ENCODE assay signal across 16 mouse cellular contexts in genomic region chr11:96313806-96314428, GRCm38 (mm10). TPM values are rescaled to one million over a fixed set of nuclear protein-coding genes. Genes with fewer than 3 reads are reported as not detected.
DNase-seq lines count a peak whose midpoint lies in the region; ATAC-seq and TF ChIP-seq lines count a peak whose summit lies in the region.
"Had no signal": no experiment of that assay in that cellular context is flagged by ENCODE, and none has a peak within 500 bp of the region (broad histone marks: within the 10 kb centered on the region; RNA-seq: fewer than 3 reads in every experiment).

No protein-coding gene starts in this region.

- ATAC-seq in heart, embryonic 15.5 days (replicated peaks; ENCODE audit: insufficient number of reproducible peaks, insufficient read depth, low FRiP score, low read depth): no peak
- ATAC-seq in hindbrain, embryonic 15.5 days (ENCODE audit: low FRiP score, low read depth): no peak
- ATAC-seq in liver, postnatal 0 days: no peak

- H3K27ac ChIP-seq in heart, embryonic 15.5 days: no peak overlapping the region; the same call in 1 of the 2 replicates
- H3K27ac ChIP-seq in heart, adult 2 months: no peak overlapping the region; the same call in 1 of the 2 replicates
- peak overlapping the region; percentile 96 for H3K27ac ChIP-seq in hindbrain, embryonic 15.5 days (replicated peaks)
- H3K27ac ChIP-seq in liver, postnatal 0 days (ENCODE audit: low read depth): peak overlapping the region; percentile 64; the same call in 1 of the 2 replicates

- no peak for TF ChIP-seq EP300 in heart, adult 2 months (IDR thresholded peaks at IDR 0.05; ENCODE audit: insufficient read depth, low read depth, low read length)
- TF ChIP-seq EP300 in liver, postnatal 0 days (IDR thresholded peaks at IDR 0.05; ENCODE audit: low read depth): no peak

- peaks cover 17% of the 10 kb centered on the region for H3K4me1 ChIP-seq in heart, embryonic 15.5 days (replicated peaks)
- H3K4me1 ChIP-seq in heart, adult 2 months (ENCODE audit: control insufficient read depth, insufficient read depth, low read length): no peaks in the 10 kb centered on the region
- H3K4me1 ChIP-seq in hindbrain, embryonic 15.5 days (replicated peaks): peaks cover 12% of the 10 kb centered on the region
- peaks cover 8% of the 10 kb centered on the region for H3K4me1 ChIP-seq in liver, postnatal 0 days (ENCODE audit: insufficient read depth)

- no peak for TF ChIP-seq CTCF in heart, adult 2 months (IDR thresholded peaks at IDR 0.05)
- TF ChIP-seq CTCF in liver, postnatal 0 days (IDR thresholded peaks at IDR 0.05; ENCODE audit: low read depth): no peak

- H3K9me3 ChIP-seq in heart, embryonic 15.5 days (replicated peaks): no peaks in the 10 kb centered on the region
- no peaks in the 10 kb centered on the region for H3K9me3 ChIP-seq in hindbrain, embryonic 15.5 days
- H3K9me3 ChIP-seq in liver, postnatal 0 days (ENCODE audit: low read length): no peaks in the 10 kb centered on the region
- H3K9me3 ChIP-seq: liver, embryonic 15.5 days had no signal

- peak overlapping the region; percentile 21; the same call in 1 of the 2 replicates for H3K4me2 ChIP-seq in heart, embryonic 15.5 days
- peak overlapping the region; percentile 59 for H3K4me2 ChIP-seq in hindbrain, embryonic 15.5 days
- peak overlapping the region; percentile 50; the same call in 1 of the 2 replicates for H3K4me2 ChIP-seq in liver, postnatal 0 days (ENCODE audit: low read depth, low read length)

- no peak overlapping the region for H3K9ac ChIP-seq in heart, embryonic 15.5 days
- no peak overlapping the region for H3K9ac ChIP-seq in heart, adult 2 months (ENCODE audit: low read depth, low read length)
- H3K9ac ChIP-seq in hindbrain, embryonic 15.5 days: peak overlapping the region; percentile 47
- no peak overlapping the region for H3K9ac ChIP-seq in liver, postnatal 0 days (replicated peaks)
- H3K9ac ChIP-seq: liver, embryonic 15.5 days had no signal

- 20% methylated on average over 12 of the region's 12 CpGs for WGBS in heart, embryonic 15.5 days
- 26% methylated on average over 12 of the region's 12 CpGs for WGBS in heart, adult 2 months
- 8% methylated on average over 12 of the region's 12 CpGs for WGBS in hindbrain, embryonic 15.5 days
- 27% methylated on average over 12 of the region's 12 CpGs for WGBS in liver, postnatal 0 days (ENCODE audit: insufficient replicate concordance)

- H3K4me3 ChIP-seq in heart, embryonic 15.5 days: peak overlapping the region; percentile 41; the same call in 1 of the 2 replicates
- no peak overlapping the region for H3K4me3 ChIP-seq in heart, adult 2 months
- peak overlapping the region; percentile 47 for H3K4me3 ChIP-seq in hindbrain, embryonic 15.5 days
- no peak overlapping the region for H3K4me3 ChIP-seq in liver, postnatal 0 days (ENCODE audit: low read depth, low read length)

- no peak for DNase-seq in heart, adult 2 months
- peak; percentile 26 for DNase-seq in 416B (ENCODE audit: low read depth)
- no peak for DNase-seq in liver, postnatal 0 days
- no peak for DNase-seq in cerebellum, adult 9-10 months
- no peak for DNase-seq in embryo, embryonic 11 days
- DNase-seq in thymus, postnatal 0 days (ENCODE audit: low spot score): no peak
- DNase-seq: layer of hippocampus, adult 9-11 months; retina, postnatal 1 day had no signal

- no peaks in the 10 kb centered on the region for H3K79me2 ChIP-seq in heart, adult 2 months (replicated peaks; ENCODE audit: control insufficient read depth, insufficient read depth, low read length)

- H3K36me3 ChIP-seq in heart, embryonic 15.5 days: no peaks in the 10 kb centered on the region
- no peaks in the 10 kb centered on the region for H3K36me3 ChIP-seq in heart, adult 2 months (ENCODE audit: control insufficient read depth, insufficient read depth, low read length)
- no peaks in the 10 kb centered on the region for H3K36me3 ChIP-seq in hindbrain, embryonic 15.5 days
- H3K36me3 ChIP-seq in liver, postnatal 0 days (replicated peaks; ENCODE audit: insufficient read depth, low read length): no peaks in the 10 kb centered on the region
- H3K36me3 ChIP-seq: liver, embryonic 15.5 days had no signal

- intact Hi-C loops in heart, adult 2 months (cut with DNase I): loop anchor here (1.0 to 2.0 kb wide), 2 partner anchors 27 to 39 kb away; no protein-coding TSS in a partner anchor

- H3K27me3 ChIP-seq in heart, embryonic 15.5 days: peaks cover 99% of the 10 kb centered on the region
- H3K27me3 ChIP-seq in heart, adult 2 months (ENCODE audit: control insufficient read depth, insufficient read depth, low read length): peaks cover 11% of the 10 kb centered on the region
- H3K27me3 ChIP-seq in hindbrain, embryonic 15.5 days: peaks cover 73% of the 10 kb centered on the region
- H3K27me3 ChIP-seq in liver, postnatal 0 days (ENCODE audit: insufficient read depth, low read length): peaks cover 97% of the 10 kb centered on the region

- no peak for TF ChIP-seq POLR2A in heart, adult 2 months (IDR thresholded peaks at IDR 0.05; ENCODE audit: insufficient read depth, low read depth, low read length)

RNA-seq across cellular contexts. Expression of gene Hoxb4, which starts 4.2 kb away (rescaled TPM):
- 0.31 and 0.70 TPM in 2 replicates for polyA plus RNA-seq in heart, embryonic 15.5 days (2015; fragmentation: Nextera tagmentation; extraction: Ambion mirVana)
- total RNA-seq in heart, adult 2 months (2021): under 1 TPM; 0.63 to 0.75 TPM
- 1.00 and 1.1 TPM in 2 replicates for polyA plus RNA-seq in heart, adult 2 months (2012; rRNA removed)
- 3.5 and 3.8 TPM in 2 replicates for polyA plus RNA-seq in hindbrain, embryonic 15.5 days (2015; fragmentation: Nextera tagmentation; extraction: Ambion mirVana)
- 0.22 and 0.27 TPM in 2 replicates for polyA plus RNA-seq in liver, postnatal 0 days (2015; fragmentation: Nextera tagmentation; extraction: Ambion mirVana)
- 0.09 and 0.20 TPM in 2 replicates for polyA plus RNA-seq in thymus, postnatal 0 days (2015; fragmentation: Nextera tagmentation; extraction: Ambion mirVana)
- polyA plus RNA-seq: cortical plate, adult 2 months; forebrain, embryonic 11.5 days had no signal

RNA-seq across cellular contexts. Expression of gene Hoxb3, which starts 9.2 kb away (rescaled TPM):
- polyA plus RNA-seq in heart, embryonic 15.5 days (2015; fragmentation: Nextera tagmentation; extraction: Ambion mirVana): 0.71 and 0.98 TPM in 2 replicates
- total RNA-seq in heart, adult 2 months (2021): under 1 TPM; 0.23 to 0.30 TPM
- 0.64 and 0.82 TPM in 2 replicates for polyA plus RNA-seq in heart, adult 2 months (2012; rRNA removed)
- 12.8 and 13.2 TPM in 2 replicates for polyA plus RNA-seq in hindbrain, embryonic 15.5 days (2015; fragmentation: Nextera tagmentation; extraction: Ambion mirVana)
- polyA plus RNA-seq in liver, postnatal 0 days (2015; fragmentation: Nextera tagmentation; extraction: Ambion mirVana): 0.19 and 0.26 TPM in 2 replicates
- polyA plus RNA-seq in thymus, postnatal 0 days (2015; fragmentation: Nextera tagmentation; extraction: Ambion mirVana): 0.18 and 0.30 TPM in 2 replicates
- polyA plus RNA-seq: cortical plate, adult 2 months; forebrain, embryonic 11.5 days had no signal

RNA-seq across cellular contexts. Expression of gene Hoxb5, which starts 10.8 kb away (rescaled TPM):
- polyA plus RNA-seq in heart, embryonic 15.5 days (2015; fragmentation: Nextera tagmentation; extraction: Ambion mirVana): 1.4 and 3.3 TPM in 2 replicates
- total RNA-seq in heart, adult 2 months (2021): under 1 TPM in 1 of 2 experiments, not detected in 1; 0.18 TPM
- polyA plus RNA-seq in heart, adult 2 months (2012; rRNA removed): 0.20 and 0.23 TPM in 2 replicates
- 115 and 140 TPM in 2 replicates for polyA plus RNA-seq in hindbrain, embryonic 15.5 days (2015; fragmentation: Nextera tagmentation; extraction: Ambion mirVana)
- polyA plus RNA-seq in liver, postnatal 0 days (2015; fragmentation: Nextera tagmentation; extraction: Ambion mirVana): 0.75 and 0.91 TPM in 2 replicates
- polyA plus RNA-seq in thymus, postnatal 0 days (2015; fragmentation: Nextera tagmentation; extraction: Ambion mirVana): 0.15 and 0.16 TPM in 2 replicates
- total RNA-seq: monocyte, adult 5-6 weeks had no signal
- polyA plus RNA-seq: cortical plate, adult 2 months; forebrain, embryonic 11.5 days had no signal

RNA-seq across cellular contexts. Expression of gene Hoxb6, which starts 21.6 kb away (rescaled TPM):
- polyA plus RNA-seq in heart, embryonic 15.5 days (2015; fragmentation: Nextera tagmentation; extraction: Ambion mirVana): 0.49 and 1.2 TPM in 2 replicates
- total RNA-seq in heart, adult 2 months (2021): not detected
- not detected in 2 replicates for polyA plus RNA-seq in heart, adult 2 months (2012; rRNA removed)
- 52.1 and 66.7 TPM in 2 replicates for polyA plus RNA-seq in hindbrain, embryonic 15.5 days (2015; fragmentation: Nextera tagmentation; extraction: Ambion mirVana)
- polyA plus RNA-seq in liver, postnatal 0 days (2015; fragmentation: Nextera tagmentation; extraction: Ambion mirVana): not detected in 2 replicates
- polyA plus RNA-seq in thymus, postnatal 0 days (2015; fragmentation: Nextera tagmentation; extraction: Ambion mirVana): 0.10 TPM in 1 of 2 replicates, not detected in the other
- total RNA-seq: heart, adult 8-10 months; monocyte, adult 5-6 weeks had no signal
- polyA plus RNA-seq: cortical plate, adult 2 months; forebrain, embryonic 11.5 days had no signal

RNA-seq across cellular contexts. Expression of gene Hoxb7, which starts 27.5 kb away (rescaled TPM):
- polyA plus RNA-seq in heart, embryonic 15.5 days (2015; fragmentation: Nextera tagmentation; extraction: Ambion mirVana): 0.25 and 0.32 TPM in 2 replicates
- total RNA-seq in heart, adult 2 months (2021): not detected
- not detected in 2 replicates for polyA plus RNA-seq in heart, adult 2 months (2012; rRNA removed)
- 26.5 and 33.6 TPM in 2 replicates for polyA plus RNA-seq in hindbrain, embryonic 15.5 days (2015; fragmentation: Nextera tagmentation; extraction: Ambion mirVana)
- 0.27 and 0.51 TPM in 2 replicates for polyA plus RNA-seq in liver, postnatal 0 days (2015; fragmentation: Nextera tagmentation; extraction: Ambion mirVana)
- polyA plus RNA-seq in thymus, postnatal 0 days (2015; fragmentation: Nextera tagmentation; extraction: Ambion mirVana): 0.19 TPM in 1 of 2 replicates, not detected in the other
- total RNA-seq: CH12.LX; heart, adult 8-10 months; monocyte, adult 5-6 weeks had no signal
- polyA plus RNA-seq: cortical plate, adult 2 months; forebrain, embryonic 11.5 days had no signal

Comparison
In these comparisons a context has a peak if more than half of its experiments do, and no peak if none do; other contexts are left out.
1. H3K4me3 ChIP-seq: peak in heart, embryonic 15.5 days (single experiment) and hindbrain, embryonic 15.5 days (single experiment); none in heart, adult 2 months (single experiment) and liver, postnatal 0 days (single experiment).
2. H3K27ac ChIP-seq: peak in hindbrain, embryonic 15.5 days (single experiment) and liver, postnatal 0 days (single experiment); none in heart, embryonic 15.5 days (single experiment) and heart, adult 2 months (single experiment).
3. RNA of gene Hoxb5, which starts 10.8 kb away (polyA plus RNA-seq): 115 to 140 TPM in hindbrain, embryonic 15.5 days; 1.4 to 3.3 TPM in heart, embryonic 15.5 days, 0.75 to 0.91 TPM in liver, postnatal 0 days, 0.20 to 0.23 TPM in heart, adult 2 months and 0.15 to 0.16 TPM in thymus, postnatal 0 days; every median in the first group is over 10 times any median in the second.
4. Peak in every context shown above with its lines, with median percentiles within 50 percentile points of each other: H3K4me2 ChIP-seq.